Mouse (Mus musculus) embryonic facial prominence, embryonic 13.5 days (tissue): Measurements from ENCODE around the gene Lmod3. TPM values are rescaled to one million over a fixed set of nuclear protein-coding genes. Genes with fewer than 3 reads are reported as not detected.

Source experiments
- ATAC-seq: fragments of 200-750 bp; cut with Nextera tagmentation; 2 replicates; pipeline ENCODE4 v1.8.0; 2017; ENCODE audit warnings: low read depth; ENCODE audit not compliant: insufficient number of reproducible peaks, insufficient read depth, low FRiP score, low TSS enrichment
- H3K27ac ChIP-seq: fragments of 300-500 bp; sonication (generic); 2 replicates; pipeline ENCODE4 v1.5.1; 2015; ENCODE audit warnings: moderate library complexity, mild to moderate bottlenecking, inconsistent platforms
- H3K27me3 ChIP-seq: fragments of 300-500 bp; sonication (generic); 2 replicates; pipeline ENCODE4 v1.6.1; 2015; ENCODE audit warnings: mild to moderate bottlenecking, inconsistent platforms
- H3K36me3 ChIP-seq: fragments of 300-500 bp; sonication (generic); 2 replicates; pipeline ENCODE4 v1.6.1; 2015; ENCODE audit warnings: mild to moderate bottlenecking, inconsistent platforms
- H3K4me1 ChIP-seq: fragments of 300-500 bp; sonication (generic); 2 replicates; pipeline ENCODE4 v1.6.1; 2015; ENCODE audit warnings: inconsistent platforms
- H3K4me2 ChIP-seq: fragments of 300-500 bp; sonication (generic); 2 replicates; pipeline ENCODE4 v1.6.1; 2015; ENCODE audit warnings: moderate library complexity, mild to moderate bottlenecking, inconsistent platforms
- H3K4me3 ChIP-seq: fragments of 300-500 bp; sonication (generic); 2 replicates; pipeline ENCODE4 v1.5.1; 2015; ENCODE audit warnings: mild to moderate bottlenecking, inconsistent platforms
- H3K9ac ChIP-seq: fragments of 300-500 bp; sonication (generic); 2 replicates; pipeline ENCODE4 v1.6.1; 2015; ENCODE audit warnings: mild to moderate bottlenecking, inconsistent platforms
- H3K9me3 ChIP-seq: fragments of 300-500 bp; sonication (generic); 2 replicates; pipeline ENCODE4 v1.6.1; 2016; ENCODE audit warnings: inconsistent platforms
- WGBS: fragments of 180-500 bp; shearing (Covaris S2); methylation state at CpG from one replicate; pipeline ENCODE4 v1.1.7; 2015; ENCODE audit warnings: mixed read lengths; 5-methylcytosine and 5-hydroxymethylcytosine counted together
- polyA plus RNA-seq: library from polyadenylated mRNA; unstranded; fragments of >200 nt; fragmentation: Nextera tagmentation; extraction: Ambion mirVana; gene quantifications from 2 replicates; pipeline ENCODE4 v1.2.1, GENCODE M21; 2015

The Lmod3 gene
- polyA plus RNA-seq, 1 experiment from 2014 or later, result 1.0 TPM

GRCm38 (mm10) chr6:97250966-97251365 is 1.6 kb downstream of the Lmod3 start:
- H3K4me2 ChIP-seq, result no peak overlapping the region
- no peak overlapping the region for H3K27ac ChIP-seq
- no peak overlapping the region for H3K4me3 ChIP-seq
- H3K9me3 ChIP-seq, result no peaks in the 10 kb centered on the region
- no peak overlapping the region for H3K9ac ChIP-seq
- no peaks in the 10 kb centered on the region for H3K27me3 ChIP-seq
- WGBS, result 48% methylated on average over 6 of the region's 6 CpGs
- no peaks in the 10 kb centered on the region for H3K36me3 ChIP-seq
- ATAC-seq, result no peak
- no peaks in the 10 kb centered on the region for H3K4me1 ChIP-seq

GRCm38 (mm10) chr6:97245200-97245599 is 7.4 kb downstream of the Lmod3 start:
- H3K27me3 ChIP-seq, result no peaks in the 10 kb centered on the region
- no peak overlapping the region for H3K4me3 ChIP-seq
- no peaks in the 10 kb centered on the region for H3K9me3 ChIP-seq
- no peaks in the 10 kb centered on the region for H3K4me1 ChIP-seq
- H3K36me3 ChIP-seq, result no peaks in the 10 kb centered on the region
- H3K27ac ChIP-seq, result no peak overlapping the region
- H3K4me2 ChIP-seq, result no peak overlapping the region
- ATAC-seq, result no peak
- no peak overlapping the region for H3K9ac ChIP-seq

- Histone ChIP-seq H3K4me1 (no peaks in the 10 kb centered on the region), H3K9ac (no peak overlapping the region), H3K4me2 (no peak overlapping the region), H3K27ac (no peak overlapping the region), H3K36me3 (no peaks in the 10 kb centered on the region), H3K4me3 (no peak overlapping the region), H3K27me3 (no peaks in the 10 kb centered on the region), H3K9me3 (peaks cover 4% of the 10 kb centered on the region; the same call in 1 of the 2 replicates)
- WGBS, result 89% methylated on average over 4 of the region's 4 CpGs
- ATAC-seq, result no peak
These were observed 10.0 kb downstream of the Lmod3 start for GRCm38 (mm10) chr6:97242522-97242921.

- Histone ChIP-seq H3K4me2 (no peak overlapping the region), H3K4me1 (no peaks in the 10 kb centered on the region), H3K9me3 (peaks cover 4% of the 10 kb centered on the region; the same call in 1 of the 2 replicates), H3K9ac (no peak overlapping the region), H3K4me3 (no peak overlapping the region), H3K27me3 (no peaks in the 10 kb centered on the region), H3K36me3 (no peaks in the 10 kb centered on the region), H3K27ac (no peak overlapping the region)
- 78% methylated on average over 5 of the region's 5 CpGs for WGBS
- no peak for ATAC-seq
These were observed 12.5 kb downstream of the Lmod3 start for GRCm38 (mm10) chr6:97240092-97240491.

GRCm38 (mm10) chr6:97239360-97239759 is 13.2 kb downstream of the Lmod3 start:
- WGBS, result 87% methylated on average over 6 of the region's 6 CpGs
- Histone ChIP-seq H3K27ac (no peak overlapping the region), H3K9ac (no peak overlapping the region), H3K27me3 (no peaks in the 10 kb centered on the region), H3K4me3 (no peak overlapping the region), H3K4me2 (no peak overlapping the region), H3K9me3 (peaks cover 4% of the 10 kb centered on the region; the same call in 1 of the 2 replicates), H3K36me3 (0 out of 2 replicates have a peak, but pooled peaks cover 2% of the 10 kb centered on the region), H3K4me1 (no peaks in the 10 kb centered on the region)
- ATAC-seq, result no peak

- H3K27ac ChIP-seq, result no peak overlapping the region
These were observed 16.5 kb downstream of the Lmod3 start for GRCm38 (mm10) chr6:97236088-97236487.

GRCm38 (mm10) chr6:97234911-97235668 is 17.5 kb downstream of the Lmod3 start:
- H3K36me3 ChIP-seq, result peaks cover 22% of the 10 kb centered on the region
- no peak overlapping the region for H3K4me2 ChIP-seq
- 82% methylated on average over 7 of the region's 7 CpGs for WGBS
- H3K27ac ChIP-seq, result no peak overlapping the region
- no peaks in the 10 kb centered on the region for H3K27me3 ChIP-seq
- H3K9ac ChIP-seq, result no peak overlapping the region
- no peaks in the 10 kb centered on the region for H3K4me1 ChIP-seq
- ATAC-seq, result no peak
- H3K9me3 ChIP-seq, result peaks cover 4% of the 10 kb centered on the region; the same call in 1 of the 2 replicates
- H3K4me3 ChIP-seq, result no peak overlapping the region

More at GRCm38 (mm10) chr6:97236088-97236487, 16.5 kb downstream of the Lmod3 start:
- H3K9me3 ChIP-seq, result peaks cover 4% of the 10 kb centered on the region; the same call in 1 of the 2 replicates
- ATAC-seq, result no peak
- no peak overlapping the region for H3K4me3 ChIP-seq
- no peaks in the 10 kb centered on the region for H3K4me1 ChIP-seq
- H3K36me3 ChIP-seq, result peaks cover 15% of the 10 kb centered on the region; the same call in 1 of the 2 replicates
- no peak overlapping the region for H3K9ac ChIP-seq
- no peak overlapping the region for H3K4me2 ChIP-seq
- no peaks in the 10 kb centered on the region for H3K27me3 ChIP-seq
- WGBS, result 91% methylated on average over 5 of the region's 5 CpGs

GRCm38 (mm10) chr6:97227067-97227847 is 25.3 kb downstream of the Lmod3 start:
- Histone ChIP-seq H3K27ac (no peak overlapping the region), H3K4me1 (peaks cover 15% of the 10 kb centered on the region), H3K4me2 (no peak overlapping the region), H3K27me3 (no peaks in the 10 kb centered on the region), H3K4me3 (no peak overlapping the region), H3K36me3 (peaks cover 25% of the 10 kb centered on the region), H3K9me3 (no peaks in the 10 kb centered on the region), H3K9ac (no peak overlapping the region)
- 93% methylated on average over 9 of the region's 9 CpGs for WGBS
- ATAC-seq, result no peak

GRCm38 (mm10) chr6:97226083-97226491 is 26.5 kb downstream of the Lmod3 start:
- Histone ChIP-seq H3K27ac (no peak overlapping the region), H3K9ac (no peak overlapping the region), H3K4me2 (no peak overlapping the region), H3K9me3 (no peaks in the 10 kb centered on the region), H3K27me3 (no peaks in the 10 kb centered on the region), H3K36me3 (peaks cover 19% of the 10 kb centered on the region), H3K4me3 (no peak overlapping the region), H3K4me1 (peaks cover 26% of the 10 kb centered on the region)
- ATAC-seq, result no peak
- 33% methylated on average over 1 of the region's 1 CpGs for WGBS

- no peaks in the 10 kb centered on the region for H3K9me3 ChIP-seq
- H3K27ac ChIP-seq, result no peak overlapping the region
- H3K36me3 ChIP-seq, result peaks cover 8% of the 10 kb centered on the region
- H3K9ac ChIP-seq, result no peak overlapping the region
- ATAC-seq, result no peak
- no peak overlapping the region for H3K4me2 ChIP-seq
- 90% methylated on average over 8 of the region's 8 CpGs for WGBS
- H3K4me1 ChIP-seq, result peaks cover 28% of the 10 kb centered on the region
- H3K4me3 ChIP-seq, result no peak overlapping the region
- no peaks in the 10 kb centered on the region for H3K27me3 ChIP-seq
These were observed 28.1 kb downstream of the Lmod3 start for GRCm38 (mm10) chr6:97224505-97224904.

GRCm38 (mm10) chr6:97223566-97223965 is 29.0 kb downstream of the Lmod3 start:
- Histone ChIP-seq H3K4me2 (no peak overlapping the region), H3K4me1 (peaks cover 28% of the 10 kb centered on the region), H3K27ac (peak overlapping the region; percentile 71), H3K27me3 (no peaks in the 10 kb centered on the region), H3K9me3 (no peaks in the 10 kb centered on the region), H3K9ac (no peak overlapping the region), H3K36me3 (peaks cover 5% of the 10 kb centered on the region; the same call in 1 of the 2 replicates), H3K4me3 (no peak overlapping the region)
- no peak for ATAC-seq
- WGBS, result 71% methylated on average over 4 of the region's 4 CpGs
